Mouse (Mus musculus): ENCODE measurements around the gene Wee2. TPM values are rescaled to one million over a fixed set of nuclear protein-coding genes. Genes with fewer than 3 reads are reported as not detected.

The Wee2 gene
- total RNA-seq (2017) = not detected in 2 replicates

- no peak for ATAC-seq (replicated peaks; ENCODE audit: low read depth, poor library complexity, severe bottlenecking)
These were observed at the start of gene Wee2 for GRCm38 (mm10) chr6:40438936-40439335. Gene Wee2, plus strand, starts transcription at chr6:40439088.

GRCm38 (mm10) chr6:40390975-40391374, 47.9 kb upstream of the Wee2 start:
- no peak for ATAC-seq (replicated peaks; ENCODE audit: low read depth, poor library complexity, severe bottlenecking)

- peak; percentile 95 for ATAC-seq (replicated peaks; ENCODE audit: low read depth, poor library complexity, severe bottlenecking)
These were observed 45.7 kb upstream of the Wee2 start for GRCm38 (mm10) chr6:40393213-40393612.

GRCm38 (mm10) chr6:40402031-40402430, 36.9 kb upstream of the Wee2 start:
- ATAC-seq (replicated peaks; ENCODE audit: low read depth, poor library complexity, severe bottlenecking) = no peak

GRCm38 (mm10) chr6:40403640-40404285, 35.1 kb upstream of the Wee2 start:
- no peak for ATAC-seq (replicated peaks; ENCODE audit: low read depth, poor library complexity, severe bottlenecking)

GRCm38 (mm10) chr6:40411085-40411484, 27.8 kb upstream of the Wee2 start:
- ATAC-seq (replicated peaks; ENCODE audit: low read depth, poor library complexity, severe bottlenecking) = 0 out of 2 replicates have a peak, but pooled peaks have one; percentile 32

GRCm38 (mm10) chr6:40413046-40413445, 25.8 kb upstream of the Wee2 start:
- ATAC-seq (replicated peaks; ENCODE audit: low read depth, poor library complexity, severe bottlenecking) = no peak

GRCm38 (mm10) chr6:40413565-40413964, 25.3 kb upstream of the Wee2 start:
- ATAC-seq (replicated peaks; ENCODE audit: low read depth, poor library complexity, severe bottlenecking) = no peak

GRCm38 (mm10) chr6:40415799-40416198, 23.1 kb upstream of the Wee2 start:
- no peak for ATAC-seq (replicated peaks; ENCODE audit: low read depth, poor library complexity, severe bottlenecking)

- ATAC-seq (replicated peaks; ENCODE audit: low read depth, poor library complexity, severe bottlenecking) = no peak
These were observed 20.5 kb upstream of the Wee2 start for GRCm38 (mm10) chr6:40418386-40418785.

GRCm38 (mm10) chr6:40421099-40421498, 17.8 kb upstream of the Wee2 start:
- no peak for ATAC-seq (replicated peaks; ENCODE audit: low read depth, poor library complexity, severe bottlenecking)

- ATAC-seq (replicated peaks; ENCODE audit: low read depth, poor library complexity, severe bottlenecking) = no peak
These were observed 15.9 kb upstream of the Wee2 start for GRCm38 (mm10) chr6:40423013-40423412.

GRCm38 (mm10) chr6:40423774-40424173, 15.1 kb upstream of the Wee2 start:
- peak; percentile 98 for ATAC-seq (replicated peaks; ENCODE audit: low read depth, poor library complexity, severe bottlenecking)

GRCm38 (mm10) chr6:40427441-40427840, 11.4 kb upstream of the Wee2 start:
- ATAC-seq (replicated peaks; ENCODE audit: low read depth, poor library complexity, severe bottlenecking) = no peak

- no peak for ATAC-seq (replicated peaks; ENCODE audit: low read depth, poor library complexity, severe bottlenecking)
These were observed 10.2 kb upstream of the Wee2 start for GRCm38 (mm10) chr6:40428696-40429095.

- ATAC-seq (replicated peaks; ENCODE audit: low read depth, poor library complexity, severe bottlenecking) = no peak
These were observed 9.4 kb upstream of the Wee2 start for GRCm38 (mm10) chr6:40429521-40429931.

- peak; percentile 85 for ATAC-seq (replicated peaks; ENCODE audit: low read depth, poor library complexity, severe bottlenecking)
These were observed 8.6 kb upstream of the Wee2 start for GRCm38 (mm10) chr6:40430251-40430650.

- no peak for ATAC-seq (replicated peaks; ENCODE audit: low read depth, poor library complexity, severe bottlenecking)
These were observed 8.0 kb upstream of the Wee2 start for GRCm38 (mm10) chr6:40430878-40431277.

- no peak for ATAC-seq (replicated peaks; ENCODE audit: low read depth, poor library complexity, severe bottlenecking)
These were observed 7.5 kb upstream of the Wee2 start for GRCm38 (mm10) chr6:40431356-40431755.

GRCm38 (mm10) chr6:40431812-40432211, 7.1 kb upstream of the Wee2 start:
- ATAC-seq (replicated peaks; ENCODE audit: low read depth, poor library complexity, severe bottlenecking) = no peak

- no peak for ATAC-seq (replicated peaks; ENCODE audit: low read depth, poor library complexity, severe bottlenecking)
These were observed 6.3 kb upstream of the Wee2 start for GRCm38 (mm10) chr6:40432346-40433275.

Data from common myeloid progenitor, adult 5-6 weeks (primary cell).